Mouse (Mus musculus): ENCODE measurements around the gene Snai1.

DNA sequence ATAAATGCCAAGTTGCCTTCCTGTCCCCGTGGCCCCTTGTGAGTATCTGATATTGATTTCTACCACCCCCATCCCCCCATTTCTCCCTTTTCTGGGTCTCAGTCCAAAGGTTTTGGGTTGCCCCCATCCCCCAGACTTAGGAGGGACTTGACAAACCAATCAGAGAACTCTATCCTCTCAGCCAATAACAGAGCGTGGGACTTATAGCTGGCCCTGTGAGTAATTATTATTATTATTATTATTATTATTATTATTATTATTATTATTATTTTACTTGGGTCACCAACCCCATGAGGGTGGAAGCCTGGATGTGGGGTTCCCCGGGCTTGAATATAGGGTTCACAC, 27.3 kb downstream of the Snai1 start:
- no peak for TF ChIP-seq MYOD1 (IDR thresholded peaks at IDR 0.05; ENCODE audit: control insufficient read depth, insufficient read length, low read depth)
- no peak for TF ChIP-seq CEBPB (IDR thresholded peaks at IDR 0.05; ENCODE audit: low read depth)
- no peak for TF ChIP-seq CTCF (IDR thresholded peaks at IDR 0.05; ENCODE audit: control insufficient read depth, insufficient read depth, insufficient read length)
- TF ChIP-seq MYOG (IDR thresholded peaks at IDR 0.05; ENCODE audit: control insufficient read depth, extremely low read depth, insufficient read length) = no peak
- no peak for TF ChIP-seq USF1 (IDR thresholded peaks at IDR 0.05; ENCODE audit: low read depth)
- no peak for TF ChIP-seq MAX (IDR thresholded peaks at IDR 0.05)
- TF ChIP-seq FOSL1 (IDR thresholded peaks at IDR 0.05; ENCODE audit: insufficient read depth, low read length, poor library complexity, severe bottlenecking) = no peak
